Mouse (Mus musculus) sigmoid colon, adult 10 weeks (tissue): Measurements from ENCODE around the gene 1810010D01Rik. TPM values are rescaled to one million over a fixed set of nuclear protein-coding genes. Genes with fewer than 3 reads are reported as not detected.

Experiments
- polyA plus RNA-seq: library from polyadenylated mRNA; stranded (reverse); fragments of 350-450 nt; fragmentation: Illumina TruSeq; extraction: RNeasy Lipid Tissue Mini Kit (QIAGEN cat#74804); gene quantifications from one replicate; pipeline ENCODE4 v1.2.3, GENCODE M21; 2014; ENCODE audit warnings: low read depth, low replicate concordance

1810010D01Rik gene
- polyA plus RNA-seq = not detected

GRCm38 (mm10) chr7:145208006-145208405 is at the start of gene 1810010D01Rik:
1810010D01Rik (minus strand) TSS chr7:145208119.

Other genes starting within 250 kb of the 1810010D01Rik start
- 1.6 TPM for gene Tpcn2, start 75.9 kb upstream of the 1810010D01Rik start, polyA plus RNA-seq
- gene Mrgprf, start 92.7 kb upstream of the 1810010D01Rik start, polyA plus RNA-seq = not detected
- gene Mrgprd, start 106.7 kb upstream of the 1810010D01Rik start, polyA plus RNA-seq = not detected